ENCODE assay signal across 8 mouse cellular contexts in the genomic region with DNA sequence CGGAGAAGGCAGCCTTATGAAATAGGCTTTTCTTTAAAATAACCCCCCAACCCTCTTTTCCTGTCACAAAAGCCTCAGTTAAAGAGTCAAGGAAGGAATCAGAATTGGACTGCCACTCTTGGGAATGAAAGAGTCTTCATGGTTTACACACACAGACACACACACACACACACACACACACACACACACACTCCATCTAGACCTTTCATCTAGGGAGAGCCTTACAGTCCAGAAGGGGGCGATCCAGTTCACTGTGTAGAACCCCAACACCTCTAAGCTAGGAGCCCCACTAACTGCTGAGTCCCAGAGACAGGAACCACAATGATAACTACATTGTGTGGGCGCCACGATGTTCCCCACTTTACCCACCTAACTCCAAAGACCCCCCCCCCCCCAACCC. TPM values are rescaled to one million over a fixed set of nuclear protein-coding genes. Genes with fewer than 3 reads are reported as not detected.
A peak's percentile ranks its signal among the peaks of the same experiment; 100 is the strongest.
DNase-seq lines count a peak whose midpoint lies in the region; ATAC-seq and TF ChIP-seq lines count a peak whose summit lies in the region.
"Had no signal": no experiment of that assay in that cellular context is flagged by ENCODE, and none has a peak within 500 bp of the region (broad histone marks: within the 10 kb centered on the region; RNA-seq: fewer than 3 reads in every experiment).

No protein-coding gene starts in this region.

- peak overlapping the region; percentile 74 for H3K4me2 ChIP-seq in hindbrain, postnatal 0 days (ENCODE audit: low read depth, low read length)

- no peak overlapping the region for H3K27ac ChIP-seq in hindbrain, postnatal 0 days

- peak overlapping the region; percentile 57 for H3K4me3 ChIP-seq in hindbrain, postnatal 0 days (ENCODE audit: low read length)

- H3K27me3 ChIP-seq in hindbrain, postnatal 0 days (ENCODE audit: insufficient read depth, low read length): 0 out of 2 replicates have a peak, but pooled peaks cover 7% of the 10 kb centered on the region

- peak; percentile 47 to 54 for DNase-seq in right cerebral cortex, adult 2 months (ENCODE audit: low spot score in 2 of 2)
- no peak for DNase-seq in right cerebral cortex, postnatal 25 days
- DNase-seq in cerebellum, postnatal 36 days: peak; percentile 42 to 49
- DNase-seq in hindbrain, postnatal 0 days (ENCODE audit: low spot score): peak; percentile 61
- DNase-seq in gastrocnemius, postnatal 10 days: no peak
- no peak for DNase-seq in adrenal gland, adult 2 months
- no peak for DNase-seq in adipocyte (ENCODE audit: low spot score)

- no peaks in the 10 kb centered on the region for H3K36me3 ChIP-seq in hindbrain, postnatal 0 days (ENCODE audit: insufficient read depth, low read length)

- no peaks in the 10 kb centered on the region; the same call in 1 of the 2 replicates for H3K4me1 ChIP-seq in hindbrain, postnatal 0 days (ENCODE audit: insufficient read depth, low read length)

- no peaks in the 10 kb centered on the region for H3K9me3 ChIP-seq in hindbrain, postnatal 0 days (ENCODE audit: low read length)

- TF ChIP-seq CTCF in hindbrain, postnatal 0 days (IDR thresholded peaks at IDR 0.05; ENCODE audit: low read depth): peak; percentile 55

- peak overlapping the region; percentile 58; the same call in 1 of the 2 replicates for H3K9ac ChIP-seq in hindbrain, postnatal 0 days (replicated peaks; ENCODE audit: low read length)

- WGBS in hindbrain, postnatal 0 days: 3% methylated on average over 4 of the region's 4 CpGs

- peak; percentile 30; the same call in 1 of the 2 replicates for ATAC-seq in hindbrain, postnatal 0 days

RNA-seq across cellular contexts. Expression of gene Vstm2l, which starts 0.7 kb away (rescaled TPM):
- total RNA-seq in hindbrain, postnatal 0 days (2014; rRNA removed): 318 and 326 TPM in 2 replicates
- polyA plus RNA-seq in hindbrain, postnatal 0 days (2015; fragmentation: Nextera tagmentation; extraction: Ambion mirVana): 46.4 TPM in 2 replicates
- under 1 TPM; 0.40 to 0.45 TPM for total RNA-seq in gastrocnemius, postnatal 10 days (2021)
- 1 to 10 TPM; 1.6 to 2.0 TPM for total RNA-seq in adrenal gland, adult 2 months (2021)
- 6.4 and 9.0 TPM in 2 replicates for polyA plus RNA-seq in adrenal gland, adult 2 months (2012; rRNA removed)
- polyA plus RNA-seq: lung, adult 2 months had no signal

Comparison
In these comparisons a context has a peak if more than half of its experiments do, and no peak if none do; other contexts are left out.
1. DNase-seq: peak in right cerebral cortex, adult 2 months (2 of 2), cerebellum, postnatal 36 days (2 of 2) and hindbrain, postnatal 0 days (single experiment); none in right cerebral cortex, postnatal 25 days (single experiment), gastrocnemius, postnatal 10 days (single experiment), adrenal gland, adult 2 months (single experiment) and adipocyte (single experiment).
2. RNA of gene Vstm2l, which starts 0.7 kb away (total RNA-seq): 318 to 326 TPM in hindbrain, postnatal 0 days; 1.6 to 2.0 TPM in adrenal gland, adult 2 months and 0.40 to 0.45 TPM in gastrocnemius, postnatal 10 days; every median in the first group is over 100 times any median in the second.